ENCODE assay signal across 9 mouse cellular contexts in genomic region chr7:110690856-110691255, GRCm38 (mm10).
DNase-seq lines count a peak whose midpoint lies in the region; ATAC-seq and TF ChIP-seq lines count a peak whose summit lies in the region.
"Had no signal": no experiment of that assay in that cellular context is flagged by ENCODE, and none has a peak within 500 bp of the region (broad histone marks: within the 10 kb centered on the region; RNA-seq: fewer than 3 reads in every experiment).

No protein-coding gene starts in this region.

- TF ChIP-seq CTCF in left cerebral cortex, adult 2 months (IDR thresholded peaks at IDR 0.05): no peak

- no peak for ATAC-seq in liver, embryonic 11.5 days (replicated peaks; ENCODE audit: low FRiP score)

- H3K27ac ChIP-seq in left cerebral cortex, adult 2 months: no peak overlapping the region
- H3K27ac ChIP-seq in liver, embryonic 11.5 days (ENCODE audit: low read depth, low read length): no peak overlapping the region

- H3K27me3 ChIP-seq in liver, embryonic 11.5 days (replicated peaks; ENCODE audit: control insufficient read depth, insufficient read depth, low read length): no peaks in the 10 kb centered on the region

- H3K9ac ChIP-seq in liver, embryonic 11.5 days (ENCODE audit: low read depth, low read length): no peak overlapping the region

- H3K4me1 ChIP-seq in liver, embryonic 11.5 days (replicated peaks; ENCODE audit: control insufficient read depth, insufficient read depth, low read length): no peaks in the 10 kb centered on the region

- H3K9me3 ChIP-seq in liver, embryonic 11.5 days (ENCODE audit: control insufficient read depth, low read length): no peaks in the 10 kb centered on the region

- no peaks in the 10 kb centered on the region for H3K36me3 ChIP-seq in liver, embryonic 11.5 days (ENCODE audit: control insufficient read depth, insufficient read depth, low read length)

- peak; percentile 46 for DNase-seq in urinary bladder, postnatal 14 days (ENCODE audit: low spot score)
- DNase-seq in urinary bladder, postnatal 10 days (ENCODE audit: low spot score): no peak
- DNase-seq in kidney, adult 18-20 months: peak; percentile 35
- DNase-seq in kidney, postnatal 4 days: peak; percentile 54 to 68
- no peak for DNase-seq in spleen, adult 12 weeks (ENCODE audit: low spot score)
- no peak for DNase-seq in left cerebral cortex, adult 2 months (ENCODE audit: extremely low spot score in 1 of 2, low spot score in 2 of 2)
- no peak for DNase-seq in liver, embryonic 11.5 days (ENCODE audit: low spot score)
- DNase-seq: cerebellum, adult 8-10 months; right cerebral cortex, postnatal 25 days had no signal

- intact Hi-C loops in left cerebral cortex, adult 2 months (cut with DNase I): no loop called here

- H3K4me3 ChIP-seq in left cerebral cortex, adult 2 months: no peak overlapping the region
- H3K4me3 ChIP-seq in liver, embryonic 11.5 days (ENCODE audit: low read depth, low read length): no peak overlapping the region

- 81% methylated on average over 9 of the region's 9 CpGs for WGBS in liver, embryonic 11.5 days

- no peak overlapping the region for H3K4me2 ChIP-seq in liver, embryonic 11.5 days

Comparison
In these comparisons a context has a peak if more than half of its experiments do, and no peak if none do; other contexts are left out.
1. DNase-seq: peak in urinary bladder, postnatal 14 days (single experiment), kidney, adult 18-20 months (single experiment) and kidney, postnatal 4 days (2 of 2); none in urinary bladder, postnatal 10 days (single experiment), spleen, adult 12 weeks (single experiment), left cerebral cortex, adult 2 months (0 of 2) and liver, embryonic 11.5 days (single experiment).